Mouse (Mus musculus) limb, embryonic 13.5 days (tissue): Measurements from ENCODE around the gene Ilvbl. TPM values are rescaled to one million over a fixed set of nuclear protein-coding genes. Genes with fewer than 3 reads are reported as not detected.
"Not testable (repeated sequence)": the region's sequence is repeated elsewhere in the genome, so short reads cannot be mapped to it uniquely, and the experiment has no call there.

Experiments
- ATAC-seq: fragments of 200-750 bp; cut with Nextera tagmentation; 2 replicates; pipeline ENCODE4 v1.8.0; 2017; ENCODE audit warnings: low read depth, moderate number of reproducible peaks, moderate TSS enrichment; ENCODE audit not compliant: low FRiP score
- H3K27ac ChIP-seq: fragments of 300-500 bp; sonication (generic); 2 replicates; pipeline ENCODE4 v1.5.1; 2015; ENCODE audit warnings: inconsistent platforms, mild to moderate bottlenecking, moderate library complexity
- H3K27me3 ChIP-seq: fragments of 300-500 bp; sonication (generic); 2 replicates; pipeline ENCODE4 v1.6.1; 2015; ENCODE audit warnings: mild to moderate bottlenecking, inconsistent platforms
- H3K36me3 ChIP-seq: fragments of 300-500 bp; sonication (generic); 2 replicates; pipeline ENCODE4 v1.6.1; 2015; ENCODE audit warnings: inconsistent platforms, mild to moderate bottlenecking, moderate library complexity
- H3K4me1 ChIP-seq: fragments of 300-500 bp; sonication (generic); 2 replicates; pipeline ENCODE4 v1.6.1; 2015; ENCODE audit warnings: inconsistent platforms
- H3K4me2 ChIP-seq: fragments of 300-500 bp; sonication (generic); replicated peaks from 2 replicates; pipeline ENCODE4 v1.6.1; 2015; ENCODE audit warnings: inconsistent platforms, mild to moderate bottlenecking, moderate library complexity
- H3K4me3 ChIP-seq: fragments of 300-500 bp; sonication (generic); 2 replicates; pipeline ENCODE4 v1.5.1; 2015; ENCODE audit warnings: moderate library complexity, mild to moderate bottlenecking, inconsistent platforms
- H3K9ac ChIP-seq: fragments of 300-500 bp; sonication (generic); 2 replicates; pipeline ENCODE4 v1.6.1; 2015; ENCODE audit warnings: mild to moderate bottlenecking, inconsistent platforms
- H3K9me3 ChIP-seq: fragments of 300-500 bp; sonication (generic); 2 replicates; pipeline ENCODE4 v1.6.1; 2016; ENCODE audit warnings: inconsistent platforms
- WGBS: fragments of 180-500 bp; shearing (Covaris S2); methylation state at CpG from one replicate; pipeline ENCODE4 v1.1.7; 2015; 5-methylcytosine and 5-hydroxymethylcytosine counted together
- polyA plus RNA-seq: library from polyadenylated mRNA; unstranded; fragments of >200 nt; fragmentation: Nextera tagmentation; extraction: Ambion mirVana; gene quantifications from 2 replicates; pipeline ENCODE4 v1.2.1, GENCODE M21; 2015

Gene Ilvbl
- polyA plus RNA-seq, 1 experiment from 2014 or later: 59.2 TPM

DNA sequence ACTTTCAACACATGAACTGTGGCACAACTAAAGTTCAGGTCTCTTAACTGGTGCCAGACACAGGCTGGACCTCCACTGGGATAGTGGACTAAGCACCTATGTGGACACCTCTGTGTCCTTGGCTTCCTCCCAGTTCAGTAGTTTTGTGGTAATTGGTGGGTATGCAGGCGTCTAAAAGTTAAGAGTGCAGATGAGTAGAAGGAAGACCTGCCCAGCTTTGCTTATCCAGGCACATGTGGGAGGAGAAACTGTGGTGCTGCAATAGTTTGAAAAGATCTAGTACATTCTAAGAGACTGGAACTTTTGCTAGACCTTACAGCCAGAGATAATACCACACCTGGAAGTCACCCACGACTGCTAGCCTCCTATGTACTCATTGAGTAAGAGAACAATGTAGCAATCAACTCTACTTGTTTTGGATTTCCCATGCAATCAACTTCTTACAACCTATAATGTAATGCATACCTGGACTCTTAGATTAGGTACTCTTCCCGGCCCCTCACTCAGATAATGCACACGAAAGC is 18.8 kb downstream of the Ilvbl start:
- 79% methylated on average over 4 of the region's 4 CpGs for WGBS

DNA sequence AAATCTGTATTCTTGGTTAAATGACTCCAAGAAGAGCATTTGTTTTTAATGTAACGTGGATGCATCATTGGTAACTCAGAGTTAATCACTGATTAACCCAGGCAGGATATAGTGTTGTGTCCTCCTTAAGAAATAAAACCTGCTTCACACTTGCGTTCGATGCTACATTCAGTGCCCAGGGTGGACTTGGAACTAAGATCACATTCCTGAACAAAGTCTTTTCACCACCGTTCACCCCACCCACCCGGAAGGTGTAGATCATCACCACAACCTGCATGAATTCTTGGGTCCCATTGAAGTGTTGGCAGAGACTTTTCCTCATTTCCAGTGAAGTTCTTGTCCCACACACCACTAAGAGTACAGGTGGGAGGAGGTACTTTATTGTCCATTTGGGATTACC is 19.6 kb downstream of the Ilvbl start:
- Histone ChIP-seq H3K9ac (no peak overlapping the region), H3K36me3 (peaks cover 15% of the 10 kb centered on the region), H3K4me2 (no peak overlapping the region), H3K9me3 (no peaks in the 10 kb centered on the region), H3K27ac (no peak overlapping the region), H3K4me1 (peaks cover 18% of the 10 kb centered on the region), H3K4me3 (no peak overlapping the region), H3K27me3 (no peaks in the 10 kb centered on the region)
- WGBS: 93% methylated on average over 5 of the region's 5 CpGs
- ATAC-seq: no peak

More for the DNA sequence above, 18.8 kb downstream of the Ilvbl start:
- no peak for ATAC-seq
- Histone ChIP-seq H3K9me3 (no peaks in the 10 kb centered on the region), H3K36me3 (peaks cover 21% of the 10 kb centered on the region), H3K4me3 (no peak overlapping the region), H3K27me3 (no peaks in the 10 kb centered on the region), H3K4me2 (no peak overlapping the region), H3K9ac (no peak overlapping the region), H3K4me1 (peaks cover 18% of the 10 kb centered on the region), H3K27ac (no peak overlapping the region)

DNA sequence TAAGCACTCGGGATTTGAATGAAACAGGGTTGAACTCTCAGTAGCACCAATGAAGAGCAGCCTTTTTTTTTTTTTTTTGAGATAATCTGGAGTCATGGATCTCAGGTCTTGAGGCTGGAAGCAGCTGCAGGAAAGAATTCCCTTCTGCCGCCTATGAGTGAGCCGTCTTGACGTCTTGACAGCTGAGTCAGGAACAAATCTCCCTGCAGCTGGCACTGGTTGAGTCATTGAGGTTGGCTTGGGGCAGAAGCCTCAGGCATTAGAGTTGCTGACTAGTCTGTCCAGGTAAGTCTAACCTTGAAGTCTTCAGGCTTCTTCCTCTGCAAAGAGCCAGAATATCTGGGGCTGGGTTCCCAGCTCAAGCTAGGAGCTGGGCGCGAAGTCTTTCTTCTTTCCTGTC is 20.0 kb downstream of the Ilvbl start:
- H3K27me3 ChIP-seq: no peaks in the 10 kb centered on the region
- no peak overlapping the region for H3K4me3 ChIP-seq
- H3K9me3 ChIP-seq: no peaks in the 10 kb centered on the region
- peaks cover 10% of the 10 kb centered on the region for H3K36me3 ChIP-seq
- H3K9ac ChIP-seq: no peak overlapping the region
- 76% methylated on average over 6 of the region's 6 CpGs for WGBS
- H3K4me2 ChIP-seq: no peak overlapping the region
- H3K27ac ChIP-seq: no peak overlapping the region
- peaks cover 18% of the 10 kb centered on the region for H3K4me1 ChIP-seq
- no peak for ATAC-seq

DNA sequence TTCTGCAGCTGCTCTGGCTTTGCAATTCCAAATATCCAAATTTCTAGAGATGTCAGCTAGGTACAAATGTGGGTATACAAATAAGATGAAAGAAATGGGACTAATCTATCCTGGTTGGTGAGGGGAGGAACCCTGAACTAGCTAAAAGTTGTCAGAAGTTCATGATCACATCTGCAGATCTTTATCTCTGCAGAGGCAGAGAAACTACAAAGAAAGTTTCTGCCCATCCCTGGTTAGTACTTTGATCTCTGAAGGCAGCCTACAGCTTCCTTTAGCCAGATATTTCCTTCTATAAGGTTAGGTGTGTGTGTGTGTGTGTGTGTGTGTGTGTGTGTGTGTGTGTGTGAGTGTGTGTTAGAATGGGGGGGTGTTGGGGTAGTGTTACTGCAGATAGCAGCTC is 20.4 kb downstream of the Ilvbl start:
- Histone ChIP-seq H3K9me3 (no peaks in the 10 kb centered on the region), H3K4me2 (no peak overlapping the region), H3K4me1 (peaks cover 18% of the 10 kb centered on the region), H3K9ac (no peak overlapping the region), H3K36me3 (peaks cover 6% of the 10 kb centered on the region), H3K4me3 (no peak overlapping the region), H3K27ac (no peak overlapping the region), H3K27me3 (no peaks in the 10 kb centered on the region)
- no peak for ATAC-seq

DNA sequence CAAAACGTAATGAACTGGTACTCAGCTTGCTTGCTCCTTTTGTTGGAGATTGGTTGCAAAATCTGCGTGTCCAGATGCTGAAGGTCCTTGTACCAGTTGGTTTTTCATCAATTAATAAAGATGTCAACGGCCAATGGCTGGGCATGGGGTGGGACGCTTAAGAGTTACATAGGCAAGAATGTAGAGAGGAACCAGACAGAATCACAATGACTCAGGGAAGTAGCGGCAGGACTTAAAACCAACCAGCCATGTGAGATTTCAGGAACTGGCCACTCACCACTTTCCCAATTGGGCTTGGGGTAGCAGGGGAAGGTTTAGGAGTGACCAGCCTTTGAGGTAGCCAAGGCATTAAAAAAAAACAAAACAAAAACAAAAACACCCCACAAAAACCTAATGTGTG is 25.7 kb downstream of the Ilvbl start:
- no peaks in the 10 kb centered on the region for H3K4me1 ChIP-seq
- no peak overlapping the region for H3K4me3 ChIP-seq
- 84% methylated on average over 5 of the region's 5 CpGs for WGBS
- H3K36me3 ChIP-seq: no peaks in the 10 kb centered on the region
- no peaks in the 10 kb centered on the region for H3K27me3 ChIP-seq
- no peak overlapping the region for H3K27ac ChIP-seq
- H3K9ac ChIP-seq: no peak overlapping the region
- H3K4me2 ChIP-seq: no peak overlapping the region
- no peaks in the 10 kb centered on the region for H3K9me3 ChIP-seq
- ATAC-seq: no peak

DNA sequence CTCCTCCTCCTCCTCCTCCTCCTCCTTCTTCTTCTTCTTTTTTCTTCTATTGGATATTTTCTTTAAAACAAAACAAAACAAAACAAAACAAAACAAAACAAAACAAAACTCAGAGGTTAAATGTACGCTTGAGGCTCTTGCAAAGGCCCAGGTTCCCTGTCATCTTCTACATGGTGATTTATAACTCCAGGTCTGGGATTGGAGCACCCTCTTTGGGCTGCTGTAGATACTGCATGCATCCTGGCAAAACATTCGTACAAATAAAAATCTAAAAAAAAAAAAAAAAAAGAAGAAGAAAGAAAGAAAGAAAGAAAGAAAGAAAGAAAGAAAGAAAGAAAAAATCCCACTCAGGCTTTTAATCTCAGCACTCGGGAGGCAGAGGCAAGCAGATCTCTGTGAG is 30.9 kb downstream of the Ilvbl start:
- H3K4me3 ChIP-seq: no peak overlapping the region
- ATAC-seq: no peak
- H3K27ac ChIP-seq: no peak overlapping the region
- 46% methylated on average over 3 of the region's 3 CpGs for WGBS
- H3K27me3 ChIP-seq: no peaks in the 10 kb centered on the region
- H3K36me3 ChIP-seq: no peaks in the 10 kb centered on the region
- H3K9ac ChIP-seq: no peak overlapping the region
- no peaks in the 10 kb centered on the region for H3K4me1 ChIP-seq
- no peak overlapping the region for H3K4me2 ChIP-seq
- no peaks in the 10 kb centered on the region for H3K9me3 ChIP-seq

DNA sequence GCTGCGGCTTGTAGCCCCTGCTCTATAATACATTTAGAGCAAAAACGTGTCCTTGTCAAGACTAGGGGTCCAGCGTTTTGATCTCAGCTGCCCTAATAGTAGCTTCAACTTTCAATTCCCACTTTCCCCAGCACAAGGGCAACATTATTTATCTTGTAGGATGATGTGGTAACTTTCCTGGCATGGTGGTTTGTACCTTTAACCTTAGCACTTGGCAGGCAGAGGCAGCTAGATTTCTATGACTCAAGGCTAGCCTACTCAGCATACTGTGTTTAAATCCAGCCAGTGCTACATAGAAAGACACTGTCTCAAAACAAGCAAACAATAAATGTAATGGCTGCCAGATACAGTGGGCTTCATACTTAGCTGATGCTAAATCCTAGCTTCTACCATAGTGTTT is 33.5 kb downstream of the Ilvbl start:
- Histone ChIP-seq H3K27ac (no peak overlapping the region), H3K4me3 (no peak overlapping the region), H3K9me3 (no peaks in the 10 kb centered on the region), H3K27me3 (no peaks in the 10 kb centered on the region), H3K9ac (no peak overlapping the region), H3K4me1 (no peaks in the 10 kb centered on the region), H3K36me3 (no peaks in the 10 kb centered on the region), H3K4me2 (no peak overlapping the region)
- ATAC-seq: no peak
- WGBS: 79% methylated on average over 3 of the region's 3 CpGs

DNA sequence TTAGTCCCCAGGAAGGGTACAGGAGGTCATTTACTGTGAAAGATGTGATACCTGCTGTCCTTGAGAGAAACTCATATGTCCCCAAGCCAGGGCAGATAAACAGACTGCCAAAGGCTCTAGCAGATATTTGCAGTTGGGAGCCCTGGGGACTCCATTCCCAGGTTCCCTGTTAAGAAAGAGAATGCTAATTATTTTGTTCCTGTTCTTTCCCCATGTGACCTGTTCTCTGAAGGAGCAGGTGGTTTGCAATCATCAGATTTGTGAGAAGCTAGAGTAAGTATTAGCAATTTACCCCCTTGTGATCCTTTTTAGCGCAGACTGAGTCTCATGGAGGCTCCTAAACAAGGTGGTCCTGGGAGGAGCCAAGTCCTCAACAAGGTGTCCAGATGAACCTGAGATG is 43.8 kb downstream of the Ilvbl start, which contains the start of gene Olfr1357:
TSS of gene Olfr1357 (minus strand) at position 101 of the 400 bp plus-strand sequence.
- Histone ChIP-seq H3K9me3 (0 out of 2 replicates have a peak, but pooled peaks cover 3% of the 10 kb centered on the region), H3K4me2 (no peak within 1 kb of the TSS), H3K27ac (no peak within 1 kb of the TSS), H3K4me1 (no peaks in the 10 kb centered on the region), H3K36me3 (no peaks in the 10 kb centered on the region), H3K27me3 (no peaks in the 10 kb centered on the region), H3K4me3 (no peak within 1 kb of the TSS), H3K9ac (no peak within 1 kb of the TSS)
- 84% methylated on average over 1 of the region's 1 CpGs for WGBS
- ATAC-seq: no peak

DNA sequence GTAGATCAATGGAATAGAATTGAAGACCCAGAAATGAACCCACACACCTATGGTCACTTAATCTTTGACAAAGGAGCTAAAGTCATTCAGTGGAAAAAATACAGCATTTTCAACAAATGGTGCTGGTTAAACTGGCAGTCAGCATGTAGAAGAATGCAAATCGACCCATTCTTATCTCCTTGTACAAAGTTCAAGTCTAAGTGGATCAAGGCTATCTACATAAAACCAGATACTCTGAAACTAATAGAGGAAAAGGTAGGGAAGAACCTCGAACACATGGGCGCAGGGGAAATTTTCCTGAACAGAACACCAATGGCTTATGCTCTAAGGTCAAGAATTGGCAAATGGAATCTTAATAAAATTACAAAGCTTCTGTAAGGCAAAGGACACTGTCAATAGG is 49.0 kb downstream of the Ilvbl start:
- not testable (repeated sequence) for H3K9me3 ChIP-seq, H3K9ac ChIP-seq, ATAC-seq, H3K4me1 ChIP-seq, H3K4me3 ChIP-seq, H3K27me3 ChIP-seq, H3K36me3 ChIP-seq, H3K4me2 ChIP-seq, H3K27ac ChIP-seq
- 72% methylated on average over 3 of the region's 3 CpGs for WGBS

DNA sequence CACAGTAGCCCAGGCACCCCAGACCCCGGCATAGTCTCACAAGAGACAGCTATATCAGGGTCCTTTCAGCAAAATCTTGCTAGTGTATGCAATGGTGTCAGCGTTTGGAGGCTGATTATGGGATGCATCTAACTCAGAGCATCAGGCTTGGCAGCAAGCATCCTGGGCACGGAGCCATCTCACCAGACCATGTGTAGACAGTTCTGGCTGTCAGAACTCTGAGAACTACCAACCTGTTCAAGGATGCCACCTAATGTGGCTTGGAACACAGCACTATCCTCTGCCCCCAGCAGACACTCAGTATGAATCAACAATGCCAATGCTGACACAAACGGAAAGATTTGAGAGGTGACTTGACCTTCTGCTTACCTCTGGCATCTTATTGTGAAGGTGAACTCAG is 56.0 kb downstream of the Ilvbl start:
- H3K4me2 ChIP-seq: no peak overlapping the region
- no peaks in the 10 kb centered on the region for H3K4me1 ChIP-seq
- H3K27ac ChIP-seq: no peak overlapping the region
- H3K9me3 ChIP-seq: no peaks in the 10 kb centered on the region
- 83% methylated on average over 4 of the region's 4 CpGs for whole genome bisulfite sequencing
- no peak overlapping the region for H3K9ac ChIP-seq
- H3K27me3 ChIP-seq: no peaks in the 10 kb centered on the region
- H3K4me3 ChIP-seq: no peak overlapping the region
- H3K36me3 ChIP-seq: no peaks in the 10 kb centered on the region
- ATAC-seq: no peak

DNA sequence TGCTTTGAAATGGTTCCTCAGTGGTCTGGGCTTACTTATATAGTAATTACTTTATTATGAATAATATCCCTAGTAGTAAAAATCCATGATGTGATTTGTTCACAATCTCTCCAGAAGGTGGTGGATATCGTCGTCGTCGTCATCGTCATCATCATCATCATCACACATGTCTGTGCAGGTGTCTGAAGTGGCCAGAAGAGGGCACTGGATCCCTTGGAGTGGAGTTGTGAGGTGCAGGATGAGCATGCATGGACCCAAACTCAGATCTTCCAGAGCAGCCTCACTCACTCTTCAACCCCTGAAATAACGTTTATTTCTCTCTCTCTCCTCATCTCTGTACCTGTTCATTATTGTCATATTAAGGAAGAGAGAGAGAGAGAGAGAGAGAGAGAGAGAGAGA is 58.2 kb downstream of the Ilvbl start:
- no peak for ATAC-seq
- H3K4me2 ChIP-seq: no peak overlapping the region
- 17% methylated on average over 6 of the region's 6 CpGs for WGBS

More for the DNA sequence above, 58.2 kb downstream of the Ilvbl start:
- Histone ChIP-seq H3K36me3 (no peaks in the 10 kb centered on the region), H3K9ac (no peak overlapping the region), H3K4me1 (no peaks in the 10 kb centered on the region), H3K27me3 (no peaks in the 10 kb centered on the region), H3K27ac (no peak overlapping the region), H3K4me3 (no peak overlapping the region), H3K9me3 (no peaks in the 10 kb centered on the region)
